Mouse (Mus musculus): ENCODE data around the gene H13. TPM values are rescaled to one million over a fixed set of nuclear protein-coding genes. Genes with fewer than 3 reads are reported as not detected.

H13 gene
- total RNA-seq, 2 experiments from 2014 or later = 33.1 to 41.2 TPM

GRCm38 (mm10) chr2:152696476-152697164, 27.4 kb downstream of the H13 start:
- intact Hi-C loops (cut with DNase I) = loop anchor here (1.0 to 5.0 kb wide), 4 partner anchors 46 to 321 kb away; partner anchors contain the start of genes Bcl2l1 and Pdrg1
- DNase-seq = peak; percentile 93 to 96

GRCm38 (mm10) chr2:152700138-152700537, 30.9 kb downstream of the H13 start:
- intact Hi-C loops (cut with DNase I) = no loop called here
- DNase-seq = no peak

GRCm38 (mm10) chr2:152700725-152701124, 31.5 kb downstream of the H13 start:
- intact Hi-C loops (cut with DNase I) = no loop called here
- no peak for DNase-seq

GRCm38 (mm10) chr2:152703596-152704255, 34.5 kb downstream of the H13 start:
- no peak for DNase-seq
- intact Hi-C loops (cut with DNase I) = no loop called here

GRCm38 (mm10) chr2:152704256-152704605, 35.0 kb downstream of the H13 start:
- intact Hi-C loops (cut with DNase I) = no loop called here
- no peak for DNase-seq

GRCm38 (mm10) chr2:152704811-152705370, 35.6 kb downstream of the H13 start:
- no peak for DNase-seq
- intact Hi-C loops (cut with DNase I) = no loop called here

GRCm38 (mm10) chr2:152705993-152706571, 36.8 kb downstream of the H13 start:
- intact Hi-C loops (cut with DNase I) = loop anchor here (2.0 kb wide), 1 partner anchor 79 kb away; no protein-coding TSS in a partner anchor
- peak; percentile 63 to 74 for DNase-seq

GRCm38 (mm10) chr2:152707186-152707585, 37.9 kb downstream of the H13 start:
- DNase-seq = peak in 1 of 2 experiments; percentile 48
- intact Hi-C loops (cut with DNase I) = loop anchor here (1.0 to 2.0 kb wide), 2 partner anchors 29 to 78 kb away; partner anchors contain the start of gene Id1

- intact Hi-C loops (cut with DNase I) = loop anchor here (1.0 to 2.0 kb wide), 2 partner anchors 29 to 77 kb away; partner anchors contain the start of gene Id1
- DNase-seq = peak; percentile 92 to 93
Measured at GRCm38 (mm10) chr2:152707627-152708026, 38.4 kb downstream of the H13 start.

- intact Hi-C loops (cut with DNase I) = loop anchor here (1.0 kb wide), 1 partner anchor 15 kb away; no protein-coding TSS in a partner anchor
- no peak for DNase-seq
Measured at GRCm38 (mm10) chr2:152709066-152709465, 39.8 kb downstream of the H13 start.

- DNase-seq = no peak
- intact Hi-C loops (cut with DNase I) = no loop called here
Measured at GRCm38 (mm10) chr2:152716241-152716772, 47.0 kb downstream of the H13 start.

GRCm38 (mm10) chr2:152717652-152718051, 48.4 kb downstream of the H13 start:
- intact Hi-C loops (cut with DNase I) = no loop called here
- DNase-seq = no peak

- DNase-seq = no peak
- intact Hi-C loops (cut with DNase I) = no loop called here
Measured at GRCm38 (mm10) chr2:152718076-152718475, 48.8 kb downstream of the H13 start.

- intact Hi-C loops (cut with DNase I) = loop anchor here (1.0 to 2.0 kb wide), 2 partner anchors 14 to 17 kb away; no protein-coding TSS in a partner anchor
- DNase-seq = peak; percentile 69 to 78
Measured at GRCm38 (mm10) chr2:152723651-152724331, 54.5 kb downstream of the H13 start.

GRCm38 (mm10) chr2:152724332-152724723, 55.1 kb downstream of the H13 start:
- DNase-seq = peak in 1 of 2 experiments; percentile 42
- intact Hi-C loops (cut with DNase I) = loop anchor here (1.0 to 2.0 kb wide), 2 partner anchors 15 to 16 kb away; no protein-coding TSS in a partner anchor

- intact Hi-C loops (cut with DNase I) = loop anchor here (2.0 kb wide), 1 partner anchor 16 kb away; no protein-coding TSS in a partner anchor
- no peak for DNase-seq
Measured at GRCm38 (mm10) chr2:152725178-152725750, 56.0 kb downstream of the H13 start.

GRCm38 (mm10) chr2:152726213-152726612, 57.0 kb downstream of the H13 start:
- intact Hi-C loops (cut with DNase I) = no loop called here

GRCm38 (mm10) chr2:152726751-152727335, 57.6 kb downstream of the H13 start:
- intact Hi-C loops (cut with DNase I) = no loop called here
- DNase-seq = peak; percentile 49 to 55

More at GRCm38 (mm10) chr2:152726213-152726612, 57.0 kb downstream of the H13 start:
- no peak for DNase-seq
